Mouse (Mus musculus): Measurements from ENCODE around the gene Bcl7a.

Gene Bcl7a

GRCm38 (mm10) chr5:123338463-123338862 lies 5.2 kb upstream of the Bcl7a start:
- Histone ChIP-seq H3K36me3 (ENCODE audit: insufficient read depth, low read length) (no peaks in the 10 kb centered on the region), H3K9me3 (ENCODE audit: low read length) (no peaks in the 10 kb centered on the region), H3K27me3 (ENCODE audit: insufficient read depth, low read length) (peaks cover 12% of the 10 kb centered on the region), H3K4me3 (replicated peaks; ENCODE audit: low read length) (no peak overlapping the region), H3K4me1 (replicated peaks; ENCODE audit: low read depth, low read length) (peaks cover 4% of the 10 kb centered on the region)
- TF ChIP-seq NANOG (IDR thresholded peaks at IDR 0.05; ENCODE audit: borderline replicate concordance, low read length) (no peak), CTCF (conservative IDR thresholded peaks at IDR 0.05; ENCODE audit: low read length) (no peak), POU5F1 (IDR thresholded peaks at IDR 0.05; ENCODE audit: borderline replicate concordance, low read length) (no peak)

- Histone ChIP-seq H3K4me1 (replicated peaks; ENCODE audit: low read depth, low read length) (peaks cover 50% of the 10 kb centered on the region), H3K27me3 (ENCODE audit: insufficient read depth, low read length) (peaks cover 10% of the 10 kb centered on the region), H3K9me3 (ENCODE audit: low read length) (no peaks in the 10 kb centered on the region), H3K4me3 (replicated peaks; ENCODE audit: low read length) (peak overlapping the region; percentile 90), H3K36me3 (ENCODE audit: insufficient read depth, low read length) (no peaks in the 10 kb centered on the region; the same call in 1 of the 2 replicates)
- TF ChIP-seq POU5F1 (IDR thresholded peaks at IDR 0.05; ENCODE audit: borderline replicate concordance, low read length): no peak
- no peak for TF ChIP-seq NANOG (IDR thresholded peaks at IDR 0.05; ENCODE audit: borderline replicate concordance, low read length)
- TF ChIP-seq CTCF (conservative IDR thresholded peaks at IDR 0.05; ENCODE audit: low read length): no peak
Measured at GRCm38 (mm10) chr5:123344628-123344962, 961 bp downstream of the Bcl7a start.

- peaks cover 53% of the 10 kb centered on the region for H3K4me1 ChIP-seq (replicated peaks; ENCODE audit: low read depth, low read length)
- H3K36me3 ChIP-seq (ENCODE audit: insufficient read depth, low read length): no peaks in the 10 kb centered on the region; the same call in 1 of the 2 replicates
- no peaks in the 10 kb centered on the region for H3K9me3 ChIP-seq (ENCODE audit: low read length)
- H3K4me3 ChIP-seq (replicated peaks; ENCODE audit: low read length): peak overlapping the region; percentile 90
- H3K27me3 ChIP-seq (ENCODE audit: insufficient read depth, low read length): peaks cover 10% of the 10 kb centered on the region
- no peak for TF ChIP-seq POU5F1 (IDR thresholded peaks at IDR 0.05; ENCODE audit: borderline replicate concordance, low read length)
- TF ChIP-seq NANOG (IDR thresholded peaks at IDR 0.05; ENCODE audit: borderline replicate concordance, low read length): no peak
- no peak for TF ChIP-seq CTCF (conservative IDR thresholded peaks at IDR 0.05; ENCODE audit: low read length)
Measured at GRCm38 (mm10) chr5:123344963-123345852, 1.6 kb downstream of the Bcl7a start.

- H3K9me3 ChIP-seq (ENCODE audit: low read length): no peaks in the 10 kb centered on the region
- H3K36me3 ChIP-seq (ENCODE audit: insufficient read depth, low read length): no peaks in the 10 kb centered on the region; the same call in 1 of the 2 replicates
- TF ChIP-seq POU5F1 (IDR thresholded peaks at IDR 0.05; ENCODE audit: borderline replicate concordance, low read length) (no peak), CTCF (conservative IDR thresholded peaks at IDR 0.05; ENCODE audit: low read length) (no peak), NANOG (IDR thresholded peaks at IDR 0.05; ENCODE audit: borderline replicate concordance, low read length) (no peak)
- peak overlapping the region; percentile 90 for H3K4me3 ChIP-seq (replicated peaks; ENCODE audit: low read length)
- peaks cover 61% of the 10 kb centered on the region for H3K4me1 ChIP-seq (replicated peaks; ENCODE audit: low read depth, low read length)
- peaks cover 10% of the 10 kb centered on the region for H3K27me3 ChIP-seq (ENCODE audit: insufficient read depth, low read length)
Measured at GRCm38 (mm10) chr5:123345853-123346654, 2.4 kb downstream of the Bcl7a start.

DNA sequence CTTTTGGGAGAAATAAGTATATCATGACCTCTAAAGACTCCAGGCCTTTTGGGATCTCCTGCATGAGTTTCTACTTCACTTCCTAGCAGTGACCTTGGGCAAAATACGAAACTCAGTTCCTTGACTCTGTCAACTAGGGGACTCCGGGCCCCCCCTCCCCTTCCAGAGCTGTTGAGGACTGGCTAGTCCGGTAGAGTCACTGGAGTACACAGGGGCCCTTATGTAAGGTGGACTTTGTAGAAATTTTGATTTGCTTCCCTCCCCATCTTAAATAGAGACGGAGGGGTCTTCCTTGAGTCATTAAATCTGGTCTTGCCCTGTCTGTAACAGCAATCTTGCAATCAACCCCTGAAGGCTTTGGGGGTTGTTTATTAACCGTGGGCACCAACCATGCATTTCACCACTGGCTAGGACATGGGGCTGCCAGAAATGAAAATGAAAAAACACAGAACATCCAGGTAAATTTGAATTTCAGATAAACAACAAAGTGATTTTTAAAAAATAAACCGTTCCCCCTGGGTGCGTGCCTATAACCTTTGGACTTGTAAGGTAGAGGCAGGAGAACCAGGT lies 3.2 kb downstream of the Bcl7a start:
- Histone ChIP-seq H3K9me3 (ENCODE audit: low read length) (no peaks in the 10 kb centered on the region), H3K36me3 (ENCODE audit: insufficient read depth, low read length) (peaks cover 4% of the 10 kb centered on the region), H3K4me1 (replicated peaks; ENCODE audit: low read depth, low read length) (peaks cover 68% of the 10 kb centered on the region), H3K4me3 (replicated peaks; ENCODE audit: low read length) (peak overlapping the region; percentile 90), H3K27me3 (ENCODE audit: insufficient read depth, low read length) (peaks cover 10% of the 10 kb centered on the region)
- no peak for TF ChIP-seq POU5F1 (IDR thresholded peaks at IDR 0.05; ENCODE audit: borderline replicate concordance, low read length)
- TF ChIP-seq CTCF (conservative IDR thresholded peaks at IDR 0.05; ENCODE audit: low read length): no peak
- TF ChIP-seq NANOG (IDR thresholded peaks at IDR 0.05; ENCODE audit: borderline replicate concordance, low read length): no peak

DNA sequence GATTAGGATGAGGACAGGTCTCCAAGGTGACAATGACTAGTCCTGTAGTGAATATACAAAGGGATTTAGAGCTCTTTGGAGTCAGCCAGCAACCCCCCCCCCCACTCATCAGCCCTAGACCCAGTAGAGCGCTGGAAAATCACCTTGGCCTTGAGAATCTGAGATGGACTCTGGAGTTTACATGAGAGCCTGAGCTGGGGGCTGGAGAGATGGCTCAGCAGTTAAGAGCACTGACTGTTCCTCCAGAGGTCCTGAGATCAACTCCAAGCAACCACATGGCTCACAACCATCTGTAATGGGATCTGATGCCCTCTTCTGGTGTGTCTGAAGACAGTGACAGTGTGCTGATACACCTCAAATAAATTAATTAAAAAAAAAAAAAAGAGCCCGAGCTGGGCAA lies 4.4 kb downstream of the Bcl7a start:
- H3K4me1 ChIP-seq (replicated peaks; ENCODE audit: low read depth, low read length): peaks cover 80% of the 10 kb centered on the region
- H3K4me3 ChIP-seq (replicated peaks; ENCODE audit: low read length): no peak overlapping the region
- H3K9me3 ChIP-seq (ENCODE audit: low read length): no peaks in the 10 kb centered on the region
- H3K27me3 ChIP-seq (ENCODE audit: insufficient read depth, low read length): peaks cover 7% of the 10 kb centered on the region
- peaks cover 16% of the 10 kb centered on the region for H3K36me3 ChIP-seq (ENCODE audit: insufficient read depth, low read length)
- TF ChIP-seq CTCF (conservative IDR thresholded peaks at IDR 0.05; ENCODE audit: low read length): no peak
- no peak for TF ChIP-seq NANOG (IDR thresholded peaks at IDR 0.05; ENCODE audit: borderline replicate concordance, low read length)
- no peak for TF ChIP-seq POU5F1 (IDR thresholded peaks at IDR 0.05; ENCODE audit: borderline replicate concordance, low read length)

GRCm38 (mm10) chr5:123350386-123350785 lies 6.8 kb downstream of the Bcl7a start:
- Histone ChIP-seq H3K4me1 (replicated peaks; ENCODE audit: low read depth, low read length) (peaks cover 93% of the 10 kb centered on the region), H3K4me3 (replicated peaks; ENCODE audit: low read length) (no peak overlapping the region), H3K27me3 (ENCODE audit: insufficient read depth, low read length) (no peaks in the 10 kb centered on the region), H3K9me3 (ENCODE audit: low read length) (no peaks in the 10 kb centered on the region), H3K36me3 (ENCODE audit: insufficient read depth, low read length) (peaks cover 28% of the 10 kb centered on the region)
- TF ChIP-seq CTCF (conservative IDR thresholded peaks at IDR 0.05; ENCODE audit: low read length) (peak; percentile 32; the same call in 1 of the 2 replicates), POU5F1 (IDR thresholded peaks at IDR 0.05; ENCODE audit: borderline replicate concordance, low read length) (no peak)

- H3K4me1 ChIP-seq (replicated peaks; ENCODE audit: low read depth, low read length): peaks cover 61% of the 10 kb centered on the region
- H3K27me3 ChIP-seq (ENCODE audit: insufficient read depth, low read length): no peaks in the 10 kb centered on the region
- peaks cover 83% of the 10 kb centered on the region for H3K36me3 ChIP-seq (ENCODE audit: insufficient read depth, low read length)
- TF ChIP-seq NANOG (IDR thresholded peaks at IDR 0.05; ENCODE audit: borderline replicate concordance, low read length): no peak
- no peak overlapping the region for H3K4me3 ChIP-seq (replicated peaks; ENCODE audit: low read length)
- H3K9me3 ChIP-seq (ENCODE audit: low read length): no peaks in the 10 kb centered on the region
Measured at GRCm38 (mm10) chr5:123355918-123356317, 12.3 kb downstream of the Bcl7a start.

All from E14TG2a.4 (cell line).